Mouse (Mus musculus): ENCODE results near the gene Grm8. TPM values are rescaled to one million over a fixed set of nuclear protein-coding genes. Genes with fewer than 3 reads are reported as not detected.

Grm8 gene
- not detected in 2 replicates for polyA plus RNA-seq (2012; rRNA removed)

DNA sequence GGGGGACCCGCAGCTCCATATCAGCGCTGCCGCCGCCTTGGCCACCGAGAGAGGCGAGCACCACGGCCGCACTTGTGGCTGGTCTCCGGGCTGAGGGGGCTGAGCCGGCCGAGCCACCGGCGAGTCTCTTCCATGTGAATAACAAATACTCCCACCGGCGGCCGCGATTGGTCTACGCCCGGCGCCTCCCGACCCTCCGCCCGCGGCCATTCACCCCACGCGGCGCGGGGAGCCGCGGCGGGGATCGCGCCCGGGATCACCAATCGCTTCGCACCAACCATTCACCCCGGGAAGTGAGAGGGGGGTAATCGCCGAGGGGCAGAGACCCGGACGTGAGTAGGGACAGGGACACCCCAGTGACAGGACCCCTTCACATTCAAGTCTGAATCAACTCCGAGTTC is at the start of gene Grm8:
Grm8 (minus strand) TSS at position 178 of the 401 bp plus-strand sequence.
- no peak for DNase-seq (ENCODE audit: low spot score)

DNA sequence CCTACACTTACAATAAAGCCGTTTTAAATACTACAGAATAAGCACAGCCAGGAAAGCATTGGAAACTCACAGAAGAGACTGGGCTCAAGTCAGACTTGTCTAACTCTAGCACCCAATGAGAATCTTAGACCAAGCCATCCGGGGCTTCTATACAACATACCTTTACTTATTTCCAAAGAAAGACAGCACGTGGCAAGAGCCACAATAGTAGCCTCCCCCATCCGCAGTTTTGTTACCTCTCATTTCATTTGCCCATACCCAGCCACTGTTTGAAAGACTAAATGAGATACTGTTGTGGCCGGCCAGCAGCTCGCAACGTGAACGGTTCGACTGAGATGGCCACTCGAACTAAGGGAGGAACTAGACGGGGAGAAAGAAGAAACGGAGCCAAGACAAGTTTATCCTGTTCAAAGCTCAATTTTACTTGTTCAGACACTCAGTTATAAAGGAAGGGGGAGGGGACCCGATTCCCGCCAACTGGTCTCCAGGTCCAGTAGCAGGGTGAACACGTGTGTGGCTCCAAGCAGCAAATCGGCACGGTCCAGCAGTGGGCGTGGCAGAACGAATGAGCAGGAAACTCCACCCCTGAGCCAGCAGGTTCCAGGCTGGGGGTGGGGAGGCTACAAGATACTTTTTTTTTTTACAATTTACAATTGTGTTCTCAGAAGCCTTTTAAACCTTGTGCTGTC is 35.0 kb upstream of the Grm8 start:
- no peak for DNase-seq (ENCODE audit: low spot score)

- no peak for DNase-seq (ENCODE audit: low spot score)
Observed at GRCm38 (mm10) chr6:28160399-28160798, 25.4 kb upstream of the Grm8 start.

- no peak for DNase-seq (ENCODE audit: low spot score)
Observed at GRCm38 (mm10) chr6:28146445-28146844, 11.5 kb upstream of the Grm8 start.

DNA sequence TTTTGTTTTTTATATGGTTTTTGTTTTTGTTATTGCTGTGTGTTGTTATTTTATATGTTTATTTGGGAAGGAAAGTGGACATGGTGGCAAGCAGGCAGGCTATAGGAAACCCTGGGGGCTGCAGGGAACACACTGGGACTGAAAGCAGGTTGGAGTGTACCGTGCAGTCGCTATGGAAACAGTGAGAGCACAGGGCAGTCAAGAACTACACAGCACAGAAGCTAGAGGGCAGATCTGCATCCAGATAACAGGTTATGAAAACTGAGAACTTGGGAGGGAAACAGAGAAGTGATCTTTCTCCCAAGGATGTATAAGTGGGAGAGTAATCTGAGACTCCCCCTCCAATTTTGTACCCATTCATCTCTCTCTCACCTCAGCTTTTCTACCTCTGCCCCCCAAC is 7.4 kb upstream of the Grm8 start:
- DNase-seq (ENCODE audit: low spot score): no peak

GRCm38 (mm10) chr6:28135411-28136233 is 644 bp upstream of the Grm8 start:
- DNase-seq (ENCODE audit: low spot score): peak; percentile 43

- no peak for DNase-seq (ENCODE audit: low spot score)
Observed at GRCm38 (mm10) chr6:28134251-28134801, 652 bp downstream of the Grm8 start.

DNA sequence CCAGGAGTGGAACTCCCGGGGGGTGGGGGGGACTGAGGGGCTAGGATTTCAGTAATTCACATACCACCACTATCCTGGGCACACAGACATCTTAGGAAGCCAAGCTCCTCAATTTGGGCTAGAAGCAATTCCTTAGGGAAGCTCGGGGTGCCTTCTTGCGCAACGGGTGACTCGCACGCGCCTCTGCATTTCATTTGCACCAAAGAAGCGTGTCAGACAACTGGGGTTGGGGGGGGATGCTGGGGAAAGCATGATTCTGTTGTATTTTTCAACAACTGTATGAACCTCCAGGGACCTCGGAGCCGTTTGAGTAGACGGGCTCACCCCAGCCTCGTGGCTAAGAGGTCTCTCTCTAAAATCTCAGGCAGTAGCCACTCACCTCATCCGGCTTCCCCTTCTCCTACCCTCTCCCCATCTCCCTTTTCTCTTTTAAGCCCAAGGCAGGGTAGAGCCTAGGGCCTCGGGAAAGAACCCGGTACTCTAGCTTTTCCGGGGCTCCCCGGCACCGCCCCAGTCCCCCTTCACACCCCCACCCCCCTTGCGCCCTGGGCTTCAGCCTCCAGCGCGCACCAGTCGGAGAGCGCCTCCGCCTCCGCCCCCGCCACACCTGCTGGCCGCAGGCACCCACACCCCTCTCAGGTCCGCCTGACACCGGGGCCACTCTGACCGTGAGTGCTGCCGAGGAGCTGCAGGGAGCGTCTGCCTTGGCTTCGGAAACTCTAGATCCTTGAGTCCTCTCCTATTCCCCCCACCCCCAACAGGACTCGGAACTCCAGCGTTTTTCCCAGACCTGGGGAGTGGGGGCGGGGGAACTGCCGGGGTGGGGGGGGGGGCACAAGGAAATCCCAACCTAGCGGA is 1.5 kb downstream of the Grm8 start:
- no peak for DNase-seq (ENCODE audit: low spot score)

GRCm38 (mm10) chr6:28132056-28132455 is 2.9 kb downstream of the Grm8 start:
- no peak for DNase-seq (ENCODE audit: low spot score)

- no peak for DNase-seq (ENCODE audit: low spot score)
Observed at GRCm38 (mm10) chr6:28128871-28129270, 6.1 kb downstream of the Grm8 start.

DNA sequence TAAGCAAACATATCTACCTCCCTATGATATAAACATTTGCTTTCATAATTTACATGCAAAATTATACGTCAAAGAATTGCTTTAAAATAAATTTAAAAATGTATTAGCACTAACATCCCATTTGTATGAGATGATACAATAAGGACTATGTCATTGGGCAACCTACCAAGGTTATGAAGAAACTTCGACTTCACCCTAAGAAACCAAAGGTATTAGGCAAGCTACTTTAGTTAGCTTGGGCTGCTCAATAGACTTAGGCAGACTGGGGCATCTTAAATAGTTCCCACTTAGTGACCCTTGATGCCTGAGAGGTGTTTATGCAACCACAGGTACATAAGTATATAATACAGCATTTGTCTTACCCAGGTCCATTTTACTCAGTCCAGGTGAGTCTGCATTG is 19.5 kb downstream of the Grm8 start:
- no peak for DNase-seq (ENCODE audit: low spot score)

DNA sequence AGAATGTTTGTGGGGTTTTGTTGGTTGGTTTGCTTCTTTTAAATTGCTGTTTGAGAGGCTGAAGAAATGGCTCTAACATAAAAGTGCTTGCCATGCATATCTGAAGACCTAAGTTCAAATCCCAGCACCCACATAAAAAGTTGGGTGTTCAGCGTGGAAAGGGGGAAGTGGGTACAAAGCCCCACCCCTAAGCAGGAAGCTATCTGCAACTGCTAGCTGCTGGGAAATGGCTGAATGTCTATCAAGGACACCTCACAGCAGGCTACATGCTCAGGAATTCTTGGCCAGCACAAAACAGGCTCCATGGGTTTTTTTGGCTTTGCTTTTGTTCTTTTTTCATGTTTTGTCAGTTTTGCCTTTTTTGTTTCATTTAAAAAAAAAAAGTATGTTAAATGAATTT is 20.1 kb downstream of the Grm8 start:
- DNase-seq (ENCODE audit: low spot score): no peak

GRCm38 (mm10) chr6:28111551-28111950 is 23.4 kb downstream of the Grm8 start:
- no peak for DNase-seq (ENCODE audit: low spot score)

DNA sequence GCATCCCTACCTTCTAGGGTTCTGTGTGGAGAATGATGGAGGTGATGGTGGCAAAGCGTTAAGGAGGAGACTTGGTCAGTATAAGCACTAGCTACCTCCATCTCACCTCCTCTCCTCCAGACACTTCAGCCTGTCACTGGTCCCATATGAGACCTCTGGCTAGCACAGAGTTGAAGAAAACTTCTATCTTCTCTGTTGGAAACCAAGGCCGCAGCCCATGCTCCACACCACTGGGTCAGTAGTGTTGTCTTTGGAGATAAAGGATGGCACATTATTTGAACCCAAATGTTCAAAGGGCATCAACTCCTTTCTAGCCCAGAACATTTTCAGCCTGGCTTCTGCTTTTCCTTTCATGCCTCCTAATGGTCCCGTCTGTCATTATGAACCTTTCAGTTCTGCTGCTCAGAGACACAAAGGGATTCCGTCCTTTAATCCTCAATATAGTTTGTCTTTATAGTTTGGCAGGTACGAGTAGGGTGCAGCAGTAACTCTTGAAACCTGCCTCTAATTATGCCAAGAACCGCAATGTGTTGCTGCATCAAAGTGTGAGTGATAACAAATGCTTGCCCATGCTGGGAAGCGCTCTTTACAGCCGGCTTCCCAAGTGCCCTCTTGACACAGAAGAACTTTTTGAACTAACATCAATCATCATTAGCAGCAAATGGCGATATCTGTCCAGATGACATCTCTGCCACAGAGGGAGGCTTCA is 32.2 kb downstream of the Grm8 start:
- no peak for DNase-seq (ENCODE audit: low spot score)

DNA sequence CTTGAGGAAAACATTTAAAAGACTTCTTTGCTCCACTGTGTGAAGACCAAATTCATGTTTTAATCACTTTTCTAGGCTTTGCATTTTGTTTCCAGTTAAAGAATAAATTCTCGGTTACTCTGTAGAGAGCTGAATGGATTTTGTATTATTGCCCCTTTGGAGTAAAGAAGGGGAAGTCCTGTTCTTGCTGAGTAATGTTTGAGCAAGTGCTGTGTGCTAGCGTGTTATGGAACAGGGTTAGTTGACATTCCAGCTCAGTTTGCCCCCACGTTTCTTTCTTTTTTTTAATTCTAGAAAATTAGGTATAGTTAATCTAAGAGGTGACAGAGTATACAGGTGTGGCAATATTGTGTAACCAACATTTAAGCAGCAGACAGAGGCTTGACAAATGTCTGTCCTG is 35.0 kb downstream of the Grm8 start:
- no peak for DNase-seq (ENCODE audit: low spot score)

DNA sequence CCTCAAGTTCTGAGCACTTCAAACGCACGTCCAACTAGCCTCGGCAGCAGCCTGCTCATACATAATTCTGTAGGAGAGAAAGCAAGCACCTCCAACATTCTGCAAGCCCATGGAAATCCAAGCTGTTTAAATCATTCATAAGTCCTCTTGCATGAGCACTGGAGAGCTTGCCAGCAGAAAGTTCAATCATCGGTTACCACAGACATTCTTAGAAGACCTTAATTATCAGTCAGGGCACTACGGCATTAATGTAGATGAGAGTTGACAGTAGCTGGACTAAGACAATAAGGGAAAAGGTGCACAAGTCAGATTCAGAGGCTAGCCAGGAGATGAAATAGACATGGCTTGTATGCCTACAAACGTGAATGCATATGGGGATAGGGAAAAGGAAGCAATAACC is 42.5 kb downstream of the Grm8 start:
- no peak for DNase-seq (ENCODE audit: low spot score)

- DNase-seq (ENCODE audit: low spot score): no peak
Observed at GRCm38 (mm10) chr6:28091836-28092235, 43.1 kb downstream of the Grm8 start.

DNA sequence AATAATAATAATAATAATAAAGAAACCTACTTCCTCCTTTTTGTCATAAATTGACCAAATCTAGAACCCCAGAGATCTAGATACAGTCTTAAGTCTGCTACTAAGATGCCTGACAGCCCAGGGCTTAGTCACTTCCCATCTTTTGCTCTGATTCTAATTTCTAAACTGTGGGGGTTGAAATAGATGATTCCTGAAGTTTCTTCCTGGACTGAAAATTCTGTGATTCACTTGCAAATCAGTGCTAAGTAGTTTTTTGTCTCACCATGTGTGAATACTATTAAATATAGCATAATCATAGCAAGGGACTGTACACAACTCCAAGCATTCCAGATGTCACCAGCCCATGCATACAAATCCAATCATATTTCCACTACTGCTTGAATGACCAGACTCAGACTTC is 44.0 kb downstream of the Grm8 start:
- DNase-seq (ENCODE audit: low spot score): no peak

GRCm38 (mm10) chr6:28075534-28075933 is 59.4 kb downstream of the Grm8 start:
- no peak for DNase-seq (ENCODE audit: low spot score)

DNA sequence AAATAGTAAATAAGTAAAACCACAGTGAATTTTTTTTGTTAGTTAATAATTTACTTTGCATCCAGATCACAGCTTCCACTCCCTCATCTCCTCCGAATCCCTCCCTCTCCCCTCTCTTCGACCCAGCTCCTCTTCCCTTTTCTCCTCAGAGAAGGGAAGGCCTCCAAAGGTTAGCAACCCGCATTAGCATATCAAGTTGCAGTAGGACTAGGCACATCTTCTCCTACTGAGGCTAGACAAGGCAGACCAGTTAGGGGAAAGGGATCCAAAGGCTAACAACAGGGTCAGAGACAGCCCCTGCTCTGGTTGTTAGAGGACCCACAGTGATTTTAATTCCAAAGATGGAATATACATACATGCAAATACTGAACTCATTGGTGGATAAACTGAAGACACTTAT is 60.5 kb downstream of the Grm8 start:
- DNase-seq (ENCODE audit: low spot score): no peak

GRCm38 (mm10) chr6:28051966-28052365 is 83.0 kb downstream of the Grm8 start:
- DNase-seq (ENCODE audit: low spot score): no peak
